Mouse (Mus musculus) lung, postnatal 10 days (tissue): ENCODE data around the gene 4921504E06Rik.
A peak's percentile ranks its signal among the peaks of the same experiment; 100 is the strongest.

Experiments
- DNase-seq: peaks from one replicate; pipeline ENCODE4 v3.0.0; 2021

4921504E06Rik gene

DNA sequence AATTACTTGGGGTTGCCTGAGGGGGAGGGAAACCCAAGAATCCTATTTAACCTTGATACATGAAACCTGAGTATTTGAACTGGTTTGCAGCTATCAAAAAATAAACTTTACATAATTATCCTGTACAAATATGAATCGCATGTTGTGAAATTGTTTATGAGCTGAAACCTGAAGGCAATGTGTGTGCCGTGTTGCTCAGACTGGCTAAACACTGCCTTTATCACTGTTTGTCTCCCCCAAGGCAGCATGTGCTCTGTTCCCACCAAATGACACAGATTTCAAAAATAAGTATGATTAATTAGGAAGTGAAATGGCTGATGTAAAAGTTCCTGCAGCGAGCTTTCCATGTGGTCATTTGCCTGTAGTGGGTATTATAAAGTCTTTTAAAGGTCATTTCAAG is 63.5 kb downstream of the 4921504E06Rik start:
- DNase-seq, result no peak

DNA sequence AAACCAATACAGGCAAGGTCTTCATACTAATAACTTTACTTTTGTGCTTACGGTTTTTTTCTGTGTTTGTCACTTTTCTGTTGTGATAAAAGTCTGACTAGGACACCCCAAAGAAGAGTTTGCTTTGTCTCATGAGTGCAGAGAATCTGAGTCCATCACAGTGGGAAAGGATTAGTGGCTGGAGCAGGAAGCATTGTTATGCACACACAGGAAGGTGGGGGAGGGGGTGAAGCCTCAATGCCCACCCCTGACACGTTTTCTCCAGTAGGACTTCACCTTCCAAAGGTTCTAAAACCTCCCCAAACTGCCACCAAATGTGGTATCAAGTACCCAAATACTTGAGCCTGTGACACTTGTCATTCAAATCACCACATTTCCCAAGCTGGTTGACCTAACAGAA is 91.8 kb downstream of the 4921504E06Rik start:
- DNase-seq, result no peak

- no peak for DNase-seq
Observed at GRCm38 (mm10) chr2:19458785-19459184, 94.9 kb downstream of the 4921504E06Rik start.

DNA sequence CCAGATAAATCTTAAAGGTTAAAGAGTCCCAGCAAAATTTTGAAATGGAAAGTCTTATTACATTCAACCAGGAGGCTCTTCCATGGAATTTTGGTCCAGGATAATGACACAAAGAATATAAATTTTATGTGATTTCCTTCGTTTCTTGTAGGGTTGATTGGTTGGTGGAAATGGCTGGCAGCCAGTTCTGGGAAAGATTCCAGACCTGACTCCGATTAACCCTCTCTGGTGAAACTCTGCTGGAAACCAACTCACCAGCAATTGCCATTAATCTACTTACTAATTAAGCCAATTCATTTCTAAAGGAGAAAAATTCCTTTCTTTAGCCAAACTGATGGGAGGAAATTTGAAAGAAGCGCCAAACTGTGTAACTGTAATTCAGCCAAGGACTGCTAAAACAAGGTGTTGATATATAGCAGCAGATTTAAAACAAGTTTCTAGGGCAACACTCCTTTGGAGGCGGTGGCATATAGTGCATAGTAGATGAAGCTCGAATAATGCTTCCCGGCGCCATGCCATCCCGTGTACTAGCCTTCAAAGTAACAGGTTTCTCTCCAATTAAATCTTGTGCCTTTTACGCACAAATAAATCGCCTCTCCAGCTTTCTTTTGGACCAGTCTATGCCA is 97.7 kb downstream of the 4921504E06Rik start:
- DNase-seq, result no peak

GRCm38 (mm10) chr2:19455228-19455627 is 98.5 kb downstream of the 4921504E06Rik start:
- DNase-seq, result no peak

DNA sequence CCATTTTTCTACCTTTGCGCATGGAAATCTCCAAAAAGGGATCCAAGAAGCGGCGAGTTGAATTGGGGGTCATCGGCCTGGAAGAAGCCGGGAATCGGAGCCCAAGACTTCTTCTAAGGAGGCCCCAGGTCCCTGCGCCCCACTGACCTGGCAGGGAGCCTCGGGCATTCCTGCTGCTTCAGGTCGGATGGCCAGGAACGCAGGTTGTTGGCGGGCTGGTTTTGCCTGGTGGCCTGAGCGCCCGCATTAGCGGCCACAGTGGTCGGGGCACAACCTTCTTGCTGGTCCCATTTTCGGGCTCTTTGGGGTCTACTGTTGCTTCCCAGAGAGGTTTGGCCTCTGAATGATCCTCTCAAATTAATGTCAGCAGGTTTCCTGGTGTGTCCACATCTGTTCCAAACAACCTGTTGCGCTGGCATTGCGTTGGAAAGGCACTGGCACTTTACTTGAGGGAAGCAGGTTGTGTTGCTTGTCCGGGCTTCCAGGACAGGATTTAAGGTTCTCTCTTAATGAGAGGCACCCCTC is 101.1 kb downstream of the 4921504E06Rik start:
- no peak for DNase-seq

DNA sequence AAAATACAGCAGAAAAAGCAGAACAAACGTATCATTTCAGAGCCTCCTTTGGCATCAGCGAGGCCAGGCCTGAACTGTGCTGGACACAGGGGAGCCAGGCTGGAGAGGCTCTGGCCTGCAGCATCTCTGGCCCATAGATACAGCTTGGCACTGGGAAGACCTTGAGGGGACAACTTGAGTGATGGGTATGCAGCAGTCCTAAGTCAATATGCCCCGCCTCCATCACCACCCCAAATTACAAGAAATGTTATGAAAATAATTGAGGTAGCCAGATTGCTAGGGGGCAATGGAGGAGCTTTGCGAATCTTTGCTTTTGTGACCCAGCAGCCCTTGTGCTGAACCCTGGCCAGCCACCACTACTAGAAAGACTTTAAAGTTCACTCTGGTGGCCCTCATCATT is 104.4 kb downstream of the 4921504E06Rik start:
- DNase-seq, result no peak

DNA sequence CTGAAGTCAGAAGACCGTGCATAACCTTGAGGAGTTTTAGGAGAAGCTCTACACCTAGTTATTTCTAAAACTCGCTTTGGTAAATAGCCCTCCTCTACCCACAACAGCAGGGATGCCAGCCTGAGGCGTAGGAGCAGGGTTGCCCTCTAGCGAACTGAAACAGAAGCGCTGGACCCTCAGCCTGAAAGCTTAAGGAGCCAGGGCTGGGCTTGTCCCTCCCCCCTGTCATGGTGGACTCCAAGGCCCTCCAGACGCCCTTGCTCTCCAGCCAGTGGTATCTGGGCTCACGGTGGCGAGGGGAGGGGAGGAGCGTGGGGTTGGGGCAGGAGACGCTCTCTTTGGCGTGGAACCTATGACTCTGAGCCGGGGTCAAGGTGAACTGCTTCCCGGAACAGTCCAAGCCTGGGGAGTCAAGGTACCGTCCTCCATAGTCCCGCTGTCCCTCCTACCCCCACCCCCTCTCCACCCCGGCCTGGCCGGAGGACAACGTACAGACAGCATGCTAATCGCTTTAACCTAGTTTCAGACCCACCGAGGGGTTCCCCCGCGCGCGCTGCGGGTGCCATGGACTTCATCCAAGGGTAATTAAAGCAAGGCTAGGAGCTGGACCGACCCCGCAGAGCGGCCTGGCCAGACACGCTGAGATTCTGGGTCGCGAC is 105.5 kb downstream of the 4921504E06Rik start:
- no peak for DNase-seq

GRCm38 (mm10) chr2:19446746-19447145 is 107.0 kb downstream of the 4921504E06Rik start:
- DNase-seq, result no peak

- DNase-seq, result no peak
Observed at GRCm38 (mm10) chr2:19445871-19446501, 107.7 kb downstream of the 4921504E06Rik start.

- no peak for DNase-seq
Observed at GRCm38 (mm10) chr2:19444931-19445831, 108.5 kb downstream of the 4921504E06Rik start, which contains the start of gene Ptf1a. TSS of gene Ptf1a (plus strand) at chr2:19445663.

DNA sequence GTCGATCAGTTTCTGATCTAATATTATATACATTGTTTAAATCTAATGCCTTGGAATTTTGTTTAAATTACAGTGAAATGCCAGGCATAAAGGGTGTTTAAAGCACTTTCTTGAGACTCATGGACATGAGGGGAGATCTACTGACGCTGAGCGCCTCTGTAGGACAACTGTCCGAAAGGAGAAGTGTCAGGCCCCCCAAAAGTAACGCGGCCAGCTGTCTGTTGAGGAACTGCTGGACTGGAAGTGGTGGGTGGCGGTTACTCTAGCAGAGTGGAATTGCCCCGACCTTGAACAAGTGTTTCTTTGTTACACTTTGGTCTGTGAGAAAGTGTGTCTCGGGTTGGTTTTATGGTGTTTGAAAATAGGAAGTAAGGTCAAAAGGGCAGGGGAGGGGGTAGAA is 109.4 kb downstream of the 4921504E06Rik start:
- DNase-seq, result no peak

- no peak for DNase-seq
Observed at GRCm38 (mm10) chr2:19431614-19432323, 121.9 kb downstream of the 4921504E06Rik start.

DNA sequence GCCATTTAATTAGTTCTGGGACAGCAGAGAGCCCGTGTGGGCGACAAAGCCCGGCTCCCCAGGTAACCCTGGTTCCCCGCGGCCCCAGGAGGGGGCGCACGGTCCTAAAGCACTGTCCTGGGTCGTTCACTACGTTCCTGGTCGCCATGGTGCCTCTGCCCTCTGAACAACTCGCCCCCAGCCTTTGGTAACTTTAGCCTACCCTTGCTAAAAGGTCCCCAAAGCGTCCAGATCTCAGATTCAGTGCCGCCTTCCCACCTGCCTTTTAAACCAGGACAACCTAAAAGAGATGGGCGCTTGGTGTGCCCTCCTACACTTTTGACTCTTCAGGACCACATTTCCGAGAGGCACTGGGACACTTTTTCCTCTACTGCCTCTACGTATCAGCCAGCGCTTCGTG is 122.5 kb downstream of the 4921504E06Rik start:
- no peak for DNase-seq

GRCm38 (mm10) chr2:19430746-19431145 is 123.0 kb downstream of the 4921504E06Rik start:
- DNase-seq, result no peak

DNA sequence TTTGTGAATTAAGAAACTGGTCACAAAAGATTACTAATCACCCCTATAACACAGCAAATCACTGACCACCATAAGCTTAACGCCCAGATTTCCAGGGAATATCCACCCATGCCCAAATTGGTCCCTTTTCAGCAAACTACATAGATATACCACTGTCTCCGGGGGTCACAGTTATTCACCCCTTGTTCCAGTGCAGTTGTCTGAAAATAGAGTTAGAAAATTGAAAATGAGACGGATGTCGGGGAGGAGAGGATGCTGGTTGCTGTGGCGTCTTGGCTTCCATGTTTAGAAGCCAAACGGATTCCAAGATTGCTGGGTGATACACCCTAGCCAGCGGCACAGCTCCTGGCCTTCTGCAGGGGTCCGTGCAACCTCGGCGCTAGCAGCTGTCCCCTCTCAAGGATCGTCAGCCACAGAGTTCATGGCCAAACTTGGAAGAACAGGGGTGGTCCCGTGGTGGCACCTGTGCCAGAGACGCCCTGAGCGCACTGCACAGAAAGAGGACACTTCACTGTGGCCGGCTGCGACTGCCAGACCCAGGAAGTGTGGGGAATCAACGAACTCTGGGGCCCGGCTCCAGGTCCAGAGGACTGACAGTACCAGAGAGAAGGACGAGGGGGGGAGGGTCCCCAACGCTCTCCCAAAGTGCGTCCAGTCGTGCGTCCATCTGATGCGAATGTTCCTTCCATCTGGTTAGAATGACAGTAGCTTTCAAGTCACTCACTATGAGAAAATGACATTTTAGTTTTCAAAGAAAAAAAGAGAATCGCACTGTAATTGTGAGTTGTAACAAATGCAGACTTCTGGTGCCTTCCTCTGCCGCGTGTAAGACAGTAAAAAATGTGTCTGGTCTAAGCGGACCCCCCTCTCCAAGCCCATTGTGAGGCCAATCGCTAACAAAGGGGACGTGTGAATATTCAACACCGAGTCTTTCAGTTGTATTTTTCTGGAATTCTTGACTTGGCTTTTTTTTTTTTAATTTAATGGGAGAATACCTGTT is 123.7 kb downstream of the 4921504E06Rik start:
- no peak for DNase-seq

DNA sequence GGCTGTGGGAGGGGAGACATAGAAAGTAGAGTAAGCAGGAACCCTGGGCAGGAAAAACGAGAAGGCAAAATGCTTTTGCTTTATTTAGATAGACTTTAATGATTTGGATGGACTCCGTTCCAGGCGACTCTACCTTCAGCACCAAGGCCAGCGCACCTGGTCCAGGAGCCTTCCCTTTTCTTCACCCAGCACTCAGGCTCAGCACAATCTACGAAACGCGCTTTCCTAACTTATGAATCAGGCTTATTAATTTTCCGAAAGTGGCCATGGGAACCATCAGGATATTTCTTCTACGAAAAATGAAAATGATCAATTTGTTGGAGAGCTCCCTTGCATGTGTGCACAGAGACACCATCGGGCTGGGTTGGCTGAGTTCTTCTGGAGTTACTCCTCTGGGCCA is 124.7 kb downstream of the 4921504E06Rik start:
- peak; percentile 58 for DNase-seq

DNA sequence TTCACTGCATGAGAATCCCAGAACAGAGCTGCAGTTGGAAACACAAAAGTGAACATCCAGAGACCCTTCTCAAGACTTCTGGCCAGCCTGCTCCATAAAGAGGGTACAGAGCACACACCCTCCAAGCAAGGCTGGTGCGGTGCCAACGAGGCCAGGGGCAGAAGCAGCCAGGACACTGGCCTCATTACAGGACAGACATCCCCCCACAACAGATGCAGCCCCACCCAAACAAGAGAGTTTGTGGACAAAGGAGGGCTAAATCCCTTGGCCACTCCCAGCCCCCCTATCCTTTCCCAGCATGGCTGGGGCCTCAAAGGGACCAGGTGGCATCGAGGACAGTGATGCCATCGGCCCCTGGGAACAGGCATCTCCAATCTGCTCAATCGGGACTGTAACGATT is 130.6 kb downstream of the 4921504E06Rik start:
- no peak for DNase-seq

DNA sequence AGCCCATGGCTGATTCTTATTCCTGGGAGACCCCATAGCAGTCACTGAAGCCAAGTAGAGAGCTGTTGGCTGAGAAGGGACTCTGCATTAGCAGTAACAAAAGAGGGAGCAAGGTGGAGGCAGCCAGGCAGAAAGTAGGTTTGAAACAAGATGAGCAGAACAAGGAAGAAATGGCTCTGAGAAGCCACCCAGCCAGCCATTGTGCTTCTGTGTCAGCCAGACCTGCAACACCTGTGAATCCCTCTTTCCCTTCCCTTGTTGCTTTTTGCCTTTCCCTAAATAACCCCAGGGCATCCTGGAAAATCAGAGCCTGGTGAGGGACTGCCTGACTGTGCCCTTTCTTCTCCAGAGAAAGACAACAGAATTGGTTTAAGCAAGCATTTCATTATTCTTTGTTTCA is 131.5 kb downstream of the 4921504E06Rik start:
- DNase-seq, result no peak

DNA sequence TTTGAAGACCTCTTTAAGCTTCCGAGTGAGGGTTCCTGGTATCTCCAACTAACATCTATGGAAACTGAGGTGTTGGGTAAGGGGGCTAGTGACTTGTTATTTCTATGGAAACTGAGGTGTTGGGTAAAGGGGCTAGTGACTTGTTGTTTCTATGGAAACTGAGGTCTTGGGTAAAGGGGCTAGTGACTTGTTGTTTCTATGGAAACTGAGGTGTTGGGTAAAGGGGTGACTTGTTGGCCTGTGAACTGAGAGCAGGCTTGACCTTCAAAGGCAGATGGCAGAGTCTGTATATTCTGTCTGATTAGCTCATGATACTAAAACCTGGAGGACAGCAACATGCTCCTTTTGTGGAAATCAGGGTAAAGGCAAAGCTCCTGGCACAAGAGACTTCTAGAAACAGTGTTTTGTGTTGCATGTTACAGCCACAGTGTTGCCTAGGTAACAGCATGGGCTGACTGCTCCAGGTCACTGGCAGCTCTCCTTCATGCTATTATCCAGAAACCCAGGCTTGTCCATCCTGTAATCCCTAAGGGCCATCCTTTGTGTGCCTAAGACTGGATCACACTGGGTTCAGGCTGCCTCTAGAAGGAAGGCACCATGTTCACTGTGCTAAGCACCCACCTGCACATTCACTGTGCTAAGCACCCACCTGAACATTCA is 133.9 kb downstream of the 4921504E06Rik start:
- DNase-seq, result no peak
